Comparison of ENCODE assay signal across 13 mouse cellular contexts in genomic region chr11:101023371-101023770, GRCm38 (mm10). TPM values are rescaled to one million over a fixed set of nuclear protein-coding genes. Genes with fewer than 3 reads are reported as not detected.
DNase-seq lines count a peak whose midpoint lies in the region; ATAC-seq lines count a peak whose summit lies in the region.
"Had no signal": no experiment of that assay in that cellular context is flagged by ENCODE, and none has a peak within 500 bp of the region (broad histone marks: within the 10 kb centered on the region; RNA-seq: fewer than 3 reads in every experiment).

No protein-coding gene starts in this region.

- H3K27ac ChIP-seq in hindbrain, embryonic 15.5 days (replicated peaks): no peak overlapping the region
- no peak overlapping the region for H3K27ac ChIP-seq in hindbrain, embryonic 16.5 days (ENCODE audit: low read depth, low read length)

- peak; percentile 77 for DNase-seq in right cerebral cortex, postnatal 10 days (ENCODE audit: low spot score in 2 of 2)
- no peak for DNase-seq in right cerebral cortex, adult 2 months (ENCODE audit: low spot score in 2 of 2)
- DNase-seq in cerebellum, adult 9-11 months: peak; percentile 79
- peak; percentile 29 for DNase-seq in testis, postnatal 14 days (ENCODE audit: low spot score)
- no peak for DNase-seq in yolk sac, embryonic 10.5 days (ENCODE audit: low spot score)
- DNase-seq: adrenal gland, postnatal 10 days; kidney, adult 8-10 months had no signal

- H3K9ac ChIP-seq in hindbrain, embryonic 15.5 days: no peak overlapping the region
- no peak overlapping the region for H3K9ac ChIP-seq in hindbrain, embryonic 16.5 days (ENCODE audit: low read depth, low read length)

- WGBS in hindbrain, embryonic 15.5 days: 64% methylated on average over 12 of the region's 12 CpGs
- 68% methylated on average over 12 of the region's 12 CpGs for WGBS in hindbrain, embryonic 16.5 days

- no peaks in the 10 kb centered on the region for H3K27me3 ChIP-seq in hindbrain, embryonic 15.5 days
- H3K27me3 ChIP-seq in hindbrain, embryonic 16.5 days (replicated peaks; ENCODE audit: control insufficient read depth, insufficient read depth, low read length): no peaks in the 10 kb centered on the region
- H3K27me3 ChIP-seq: CH12.LX had no signal

- H3K4me2 ChIP-seq in hindbrain, embryonic 15.5 days: no peak overlapping the region
- H3K4me2 ChIP-seq in hindbrain, embryonic 16.5 days (ENCODE audit: low read length): no peak overlapping the region
- H3K4me2 ChIP-seq: midbrain, embryonic 11.5 days had no signal

- peak; percentile 65; the same call in 1 of the 2 replicates for ATAC-seq in hindbrain, embryonic 15.5 days (ENCODE audit: low FRiP score, low read depth)
- ATAC-seq in hindbrain, embryonic 16.5 days: no peak
- ATAC-seq: lung, postnatal 0 days had no signal

- H3K9me3 ChIP-seq in hindbrain, embryonic 15.5 days: no peaks in the 10 kb centered on the region
- H3K9me3 ChIP-seq in hindbrain, embryonic 16.5 days (ENCODE audit: control insufficient read depth, low read length): no peaks in the 10 kb centered on the region

- H3K4me3 ChIP-seq in hindbrain, embryonic 15.5 days: no peak overlapping the region
- H3K4me3 ChIP-seq in hindbrain, embryonic 16.5 days (ENCODE audit: low read length): no peak overlapping the region
- H3K4me3 ChIP-seq: erythroblast, embryonic 14.5 days had no signal

- no peaks in the 10 kb centered on the region for H3K4me1 ChIP-seq in hindbrain, embryonic 15.5 days (replicated peaks)
- no peaks in the 10 kb centered on the region; the same call in 1 of the 2 replicates for H3K4me1 ChIP-seq in hindbrain, embryonic 16.5 days (ENCODE audit: control insufficient read depth, insufficient read depth, low read depth, low read length)

- peaks cover 88% of the 10 kb centered on the region for H3K36me3 ChIP-seq in hindbrain, embryonic 15.5 days
- peaks cover 54% of the 10 kb centered on the region for H3K36me3 ChIP-seq in hindbrain, embryonic 16.5 days (ENCODE audit: control insufficient read depth, insufficient read depth, low read length)

RNA-seq across cellular contexts. Expression of gene Atp6v0a1, which starts 14.1 kb away (rescaled TPM):
- 147 and 157 TPM in 2 replicates for polyA plus RNA-seq in hindbrain, embryonic 15.5 days (2015; fragmentation: Nextera tagmentation; extraction: Ambion mirVana)
- polyA plus RNA-seq in hindbrain, embryonic 16.5 days (2015; fragmentation: Nextera tagmentation; extraction: Ambion mirVana): 175 and 179 TPM in 2 replicates

RNA-seq across cellular contexts. Expression of gene Naglu, which starts 46.4 kb away (rescaled TPM):
- 13.0 and 15.5 TPM in 2 replicates for polyA plus RNA-seq in hindbrain, embryonic 15.5 days (2015; fragmentation: Nextera tagmentation; extraction: Ambion mirVana)
- 13.8 and 13.9 TPM in 2 replicates for polyA plus RNA-seq in hindbrain, embryonic 16.5 days (2015; fragmentation: Nextera tagmentation; extraction: Ambion mirVana)

RNA-seq across cellular contexts. Expression of gene Cavin1, which starts 52.7 kb away (rescaled TPM):
- polyA plus RNA-seq in hindbrain, embryonic 15.5 days (2015; fragmentation: Nextera tagmentation; extraction: Ambion mirVana): 47.2 and 50.1 TPM in 2 replicates
- polyA plus RNA-seq in hindbrain, embryonic 16.5 days (2015; fragmentation: Nextera tagmentation; extraction: Ambion mirVana): 47.0 and 61.8 TPM in 2 replicates

RNA-seq across cellular contexts. Expression of gene Hsd17b1, which starts 54.8 kb away (rescaled TPM):
- polyA plus RNA-seq in hindbrain, embryonic 15.5 days (2015; fragmentation: Nextera tagmentation; extraction: Ambion mirVana): 0.47 and 0.48 TPM in 2 replicates
- polyA plus RNA-seq in hindbrain, embryonic 16.5 days (2015; fragmentation: Nextera tagmentation; extraction: Ambion mirVana): 0.26 and 0.50 TPM in 2 replicates

RNA-seq across cellular contexts. Expression of gene Coasy, which starts 59.0 kb away (rescaled TPM):
- polyA plus RNA-seq in hindbrain, embryonic 15.5 days (2015; fragmentation: Nextera tagmentation; extraction: Ambion mirVana): 40.6 and 42.4 TPM in 2 replicates
- polyA plus RNA-seq in hindbrain, embryonic 16.5 days (2015; fragmentation: Nextera tagmentation; extraction: Ambion mirVana): 42.5 and 45.9 TPM in 2 replicates

Comparison
In these comparisons a context has a peak if more than half of its experiments do, and no peak if none do; other contexts are left out.
1. DNase-seq: peak in right cerebral cortex, postnatal 10 days (2 of 2), cerebellum, adult 9-11 months (single experiment) and testis, postnatal 14 days (single experiment); none in right cerebral cortex, adult 2 months (0 of 2) and yolk sac, embryonic 10.5 days (single experiment).